Mouse (Mus musculus) E14TG2a.4 (cell line): ENCODE data around the gene Map10.

ENCODE experiments used
- CTCF ChIP-seq: conservative IDR thresholded peaks from 2 replicates; pipeline ENCODE4 v1.5.1; 2014; ENCODE audit warnings: low read length
- POU5F1 ChIP-seq: IDR thresholded peaks from 2 replicates; pipeline ENCODE4 v1.6.1; 2014; ENCODE audit warnings: low read length, borderline replicate concordance

- TF ChIP-seq CTCF (no peak), POU5F1 (no peak)
Observed at GRCm38 (mm10) chr8:125693197-125693596, 23.6 kb downstream of the Map10 start.
